Mouse (Mus musculus): ENCODE data around the gene Lrrc59.
"Not testable (repeated sequence)": the region's sequence is repeated elsewhere in the genome, so short reads cannot be mapped to it uniquely, and the experiment has no call there.

The Lrrc59 gene

DNA sequence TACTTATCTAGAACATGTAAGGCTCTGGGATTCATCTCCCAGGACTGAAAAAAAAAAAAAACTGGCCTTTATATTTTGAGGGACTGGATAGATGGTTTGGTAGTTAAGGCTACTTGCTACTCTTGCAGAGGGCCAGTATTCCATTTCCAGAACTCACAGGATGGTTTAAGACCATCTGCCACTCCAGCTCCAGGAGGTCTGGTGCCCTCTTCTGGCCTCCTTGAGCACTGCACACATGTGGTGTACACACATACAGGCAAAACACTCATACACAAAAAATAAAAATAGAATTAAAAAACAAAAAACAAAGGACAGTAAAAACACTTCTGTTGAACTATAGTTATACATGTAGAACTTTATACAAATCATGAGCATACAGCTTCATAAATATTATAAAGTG lies 51.1 kb downstream of the Lrrc59 start:
- in situ Hi-C loops (cut with MboI; ENCODE audit: low pct_unique_long_range_greater_than_20kb in 1 of 2, low sequenced_read_pairs in 2 of 2, unreplicated experiment in 1 of 2) = no loop called here

DNA sequence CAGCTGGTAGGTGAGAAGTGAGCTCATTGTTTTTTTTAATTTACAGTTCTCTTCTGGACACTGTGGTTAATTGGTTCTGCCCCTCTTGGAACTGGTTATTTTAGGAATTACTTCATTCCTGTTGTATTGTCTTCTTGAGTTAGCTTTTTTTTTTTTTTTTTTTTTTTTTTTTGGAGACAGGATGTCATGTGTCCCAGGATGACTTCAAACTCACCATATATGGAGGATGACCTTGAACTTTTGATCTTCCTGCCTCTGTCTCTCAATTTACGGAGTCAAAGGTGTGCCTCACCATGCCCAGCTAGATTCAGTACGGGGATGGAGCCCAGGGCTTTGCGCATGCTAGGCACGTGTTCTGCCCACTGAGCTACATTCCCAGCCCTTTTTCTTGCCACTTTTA lies 52.1 kb downstream of the Lrrc59 start:
- in situ Hi-C loops (cut with MboI; ENCODE audit: low pct_unique_long_range_greater_than_20kb in 1 of 2, low sequenced_read_pairs in 2 of 2, unreplicated experiment in 1 of 2) = no loop called here

DNA sequence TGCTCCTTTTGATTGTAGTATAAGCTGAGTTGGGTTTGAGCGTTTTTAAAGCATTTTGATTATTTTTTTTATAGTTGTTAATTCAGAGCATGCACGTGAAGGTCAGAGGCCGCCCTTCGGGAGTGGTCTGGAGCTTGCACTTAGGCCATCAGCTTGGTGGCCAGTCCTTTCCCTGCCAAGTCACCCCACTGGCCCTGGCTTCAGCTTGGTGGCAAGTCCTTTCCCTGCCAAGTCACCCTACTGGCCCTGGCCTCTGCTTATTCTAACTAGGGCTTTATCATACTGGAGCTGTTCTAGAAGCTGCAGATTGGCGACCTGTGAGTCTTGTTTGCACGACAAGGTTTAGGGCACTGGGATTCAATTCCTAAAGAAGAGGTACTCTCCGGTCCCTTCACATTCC lies 52.9 kb downstream of the Lrrc59 start:
- in situ Hi-C loops (cut with MboI; ENCODE audit: low pct_unique_long_range_greater_than_20kb in 1 of 2, low sequenced_read_pairs in 2 of 2, unreplicated experiment in 1 of 2) = no loop called here

DNA sequence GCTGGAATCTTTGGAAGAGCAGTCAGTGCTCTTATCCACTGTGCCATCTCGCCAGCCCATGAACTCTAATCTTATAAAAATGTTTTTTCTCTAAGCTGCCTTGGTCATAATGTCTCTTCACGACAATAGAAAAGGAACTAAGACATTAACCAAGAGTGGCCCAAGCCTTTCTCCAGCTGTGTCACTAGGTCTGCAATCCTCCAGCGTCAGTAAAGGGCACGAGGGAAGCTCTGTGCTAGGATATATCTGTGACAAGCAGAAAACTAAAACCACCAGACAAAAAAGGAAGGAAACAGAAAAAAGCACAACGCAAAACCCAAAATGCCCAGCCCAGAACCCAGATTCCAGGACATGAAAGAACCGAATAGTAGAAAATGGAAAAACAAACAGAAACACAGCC lies 57.6 kb downstream of the Lrrc59 start:
- in situ Hi-C loops (cut with MboI; ENCODE audit: low pct_unique_long_range_greater_than_20kb in 1 of 2, low sequenced_read_pairs in 2 of 2, unreplicated experiment in 1 of 2) = no loop called here

DNA sequence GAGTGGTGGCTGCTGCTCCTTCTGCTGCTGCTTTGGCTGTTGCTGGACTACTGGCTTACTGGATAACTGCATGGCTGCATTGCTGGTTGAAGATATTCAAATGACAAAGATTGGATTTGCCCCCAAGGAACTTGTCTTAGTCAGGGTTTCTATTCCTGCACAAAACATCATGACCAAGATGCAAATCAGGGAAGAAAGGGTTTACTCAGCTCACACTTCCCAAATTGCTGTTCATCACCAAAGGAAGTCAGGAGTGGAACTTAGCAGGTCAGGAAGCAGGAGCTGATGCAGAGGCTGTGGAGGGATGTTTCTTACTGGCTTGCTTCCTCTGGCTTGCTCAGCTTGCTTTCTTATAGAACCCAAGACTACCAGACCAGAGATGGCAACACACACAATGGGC lies 62.9 kb downstream of the Lrrc59 start:
- in situ Hi-C loops (cut with MboI; ENCODE audit: low pct_unique_long_range_greater_than_20kb in 1 of 2, low sequenced_read_pairs in 2 of 2, unreplicated experiment in 1 of 2) = not testable (repeated sequence)
